Mouse (Mus musculus): ENCODE measurements around the gene Ece1. TPM values are rescaled to one million over a fixed set of nuclear protein-coding genes. Genes with fewer than 3 reads are reported as not detected.

The Ece1 gene
- total RNA-seq, 4 experiments from 2014 or later: 81.0 to 85.8 (median 83.3) TPM

DNA sequence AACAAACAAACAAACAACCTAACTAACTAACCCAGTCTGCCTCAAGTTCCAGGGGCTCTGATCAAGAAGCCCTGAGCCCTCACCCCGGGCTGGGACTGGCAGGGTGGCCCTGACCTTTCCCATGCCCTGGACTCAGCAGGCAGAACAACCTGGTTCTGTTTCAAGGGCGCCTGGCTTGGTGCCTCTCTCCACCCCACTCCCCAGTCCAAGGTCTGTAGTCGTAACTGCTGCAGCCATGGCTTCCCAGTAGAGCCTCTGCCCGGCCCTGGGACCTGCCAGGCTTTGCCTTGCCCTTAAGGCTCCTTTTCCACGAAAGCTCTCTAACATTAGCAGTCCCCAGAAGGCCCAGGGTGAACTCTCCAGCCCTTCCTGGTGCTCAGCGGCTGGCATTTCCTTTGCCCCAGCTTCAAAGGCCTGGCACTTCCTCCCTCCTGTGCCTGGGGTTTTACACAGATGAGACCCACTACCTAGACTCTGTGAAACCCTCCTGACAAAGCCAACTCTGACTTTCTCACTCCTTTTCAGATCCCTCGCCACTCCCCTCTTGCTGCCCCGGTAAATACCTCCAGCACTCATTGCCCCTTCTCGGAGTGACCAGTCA, 6.2 kb upstream of the Ece1 start:
- no peak for DNase-seq (ENCODE audit: low spot score in 2 of 2)

DNA sequence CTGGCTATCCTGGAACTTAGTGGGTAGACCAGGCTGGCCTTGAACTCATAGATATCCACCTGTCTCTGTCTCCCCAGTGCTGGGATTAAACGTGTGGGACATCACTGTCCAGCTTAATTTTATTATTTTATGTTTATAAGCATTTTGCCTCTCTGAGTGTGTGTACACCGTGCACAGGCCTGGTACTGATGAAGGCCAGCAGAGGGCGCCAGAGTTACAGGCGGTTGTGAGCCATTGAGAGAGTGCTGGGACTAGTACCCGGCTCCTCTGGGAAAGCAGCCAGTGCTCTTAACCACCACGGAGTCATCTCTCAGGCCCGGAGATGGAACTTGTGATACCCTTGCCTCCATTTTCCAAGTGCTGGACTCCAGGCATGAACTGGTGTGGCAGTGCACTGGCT, 4.9 kb upstream of the Ece1 start:
- no peak for DNase-seq (ENCODE audit: low spot score in 2 of 2)

DNA sequence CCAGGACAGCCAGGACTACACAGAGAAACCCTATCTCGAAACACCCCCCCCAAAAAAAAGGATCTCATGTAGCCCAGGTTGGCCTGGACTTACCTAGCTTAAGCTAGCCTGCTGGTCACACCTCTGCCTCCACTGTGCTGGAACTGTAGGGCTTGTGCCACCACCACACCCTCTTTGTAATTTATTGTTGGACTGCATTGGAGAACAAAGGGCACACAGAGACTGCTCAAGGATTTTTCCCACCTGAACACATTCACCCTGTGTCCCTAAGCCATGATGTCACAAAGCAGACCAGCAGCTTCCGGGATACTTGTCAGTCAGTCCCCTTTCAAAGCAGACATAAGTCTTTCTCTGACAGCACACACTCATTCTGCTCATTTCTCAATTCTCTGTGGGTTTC, 3.7 kb upstream of the Ece1 start:
- no peak for DNase-seq (ENCODE audit: low spot score in 2 of 2)

DNA sequence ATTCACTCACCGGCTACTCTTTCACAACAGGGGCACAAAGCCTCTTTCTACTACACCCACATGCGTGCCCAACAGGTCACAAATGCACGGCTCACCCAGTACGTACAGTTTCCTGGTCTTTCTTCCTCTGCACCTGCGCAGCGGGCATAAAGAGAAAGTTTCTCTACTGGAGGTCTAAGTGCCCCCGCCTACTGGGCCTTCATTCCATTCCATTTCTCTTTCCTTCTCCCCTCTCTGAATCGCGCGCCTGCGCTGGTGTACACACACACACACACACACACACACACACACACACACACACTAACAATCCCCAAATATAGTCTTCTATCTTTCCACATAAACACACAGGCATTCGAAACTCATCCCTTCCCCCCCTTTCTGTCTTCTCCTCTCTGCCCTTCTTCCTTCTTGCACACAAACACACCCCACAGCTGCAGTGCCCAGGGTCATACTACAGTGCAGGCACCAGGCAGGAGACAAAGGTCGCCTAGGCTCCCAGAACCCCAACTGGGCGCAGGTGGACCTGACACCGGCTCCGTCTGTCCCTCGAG, 501 bp upstream of the Ece1 start:
- no peak for DNase-seq (ENCODE audit: low spot score in 2 of 2)

DNA sequence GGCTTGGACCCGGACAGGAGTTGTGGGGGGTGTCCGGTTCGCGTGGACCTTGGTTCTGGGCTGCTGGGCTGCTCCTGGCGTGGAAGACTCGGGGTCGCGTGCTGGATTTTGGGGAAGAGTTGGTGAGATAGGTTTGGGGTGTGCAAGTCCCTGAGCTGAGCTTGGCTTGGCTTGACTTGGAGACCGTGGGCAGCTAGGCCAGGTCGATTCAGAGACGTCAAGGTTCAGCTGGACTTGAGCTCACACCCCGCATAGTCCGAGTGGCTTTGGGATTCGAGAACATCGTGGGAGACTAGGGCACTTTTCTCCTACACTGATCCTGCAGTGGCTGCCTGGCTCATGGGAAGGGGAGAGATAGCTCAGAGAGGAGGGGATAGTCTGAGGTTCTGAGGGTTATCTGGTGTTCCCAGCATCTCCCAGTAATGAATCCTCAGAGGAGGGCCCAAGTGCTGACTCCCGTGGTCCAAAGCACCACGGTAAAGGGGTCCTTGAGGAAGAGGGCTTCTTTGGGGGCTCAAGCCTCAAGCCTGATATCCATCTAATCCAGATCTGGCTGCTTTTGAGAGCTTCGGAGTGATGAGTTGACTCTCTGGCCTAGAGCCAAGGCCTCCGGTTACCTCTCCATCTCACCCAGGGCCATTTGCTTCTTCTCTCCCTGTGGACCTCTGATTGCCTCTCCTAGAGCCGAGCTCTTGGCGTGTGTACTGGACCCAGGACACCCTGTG, 641 bp downstream of the Ece1 start:
- DNase-seq (ENCODE audit: low spot score in 2 of 2): no peak

DNA sequence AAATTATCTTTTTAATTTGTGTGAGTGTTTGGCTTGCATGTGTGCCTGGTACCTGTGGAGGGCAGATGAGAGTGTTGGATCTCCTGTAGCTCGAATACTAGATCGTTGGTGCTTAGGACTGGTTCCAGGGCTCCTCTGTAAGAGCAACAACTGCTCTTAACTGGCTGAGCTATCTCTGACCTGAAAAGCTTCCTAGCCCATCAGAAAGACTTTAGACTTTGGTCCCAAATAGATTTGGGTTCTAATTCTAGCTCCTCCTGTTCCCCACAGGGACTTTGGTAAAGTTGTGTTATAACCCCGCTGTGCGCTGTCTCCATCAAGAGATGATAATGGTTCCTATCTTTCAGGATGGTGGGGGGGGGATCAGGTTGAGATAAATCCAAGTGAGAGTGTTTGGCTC, 2.0 kb downstream of the Ece1 start:
- DNase-seq (ENCODE audit: low spot score in 2 of 2): no peak

DNA sequence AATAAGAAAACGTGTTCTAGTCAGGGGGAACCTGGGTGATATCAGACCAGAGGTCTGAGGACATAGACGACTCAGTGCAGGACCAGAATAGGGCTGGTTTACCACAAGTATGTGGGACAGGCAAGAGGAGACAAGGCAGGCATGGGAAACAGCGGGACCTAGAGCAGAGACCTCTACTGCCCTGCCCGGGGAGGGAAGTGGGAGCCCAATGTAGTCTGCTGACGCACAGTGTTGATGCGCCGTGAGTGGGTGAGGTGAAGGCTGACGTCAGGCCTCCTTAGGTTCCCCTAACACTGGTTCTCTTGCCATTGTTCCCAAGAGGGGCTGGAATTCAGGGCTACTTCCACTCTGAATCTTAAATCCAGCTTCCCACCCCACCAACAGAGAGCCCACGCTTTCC, 2.7 kb downstream of the Ece1 start:
- DNase-seq (ENCODE audit: low spot score in 2 of 2): peak in 1 of 2 experiments; percentile 37

DNA sequence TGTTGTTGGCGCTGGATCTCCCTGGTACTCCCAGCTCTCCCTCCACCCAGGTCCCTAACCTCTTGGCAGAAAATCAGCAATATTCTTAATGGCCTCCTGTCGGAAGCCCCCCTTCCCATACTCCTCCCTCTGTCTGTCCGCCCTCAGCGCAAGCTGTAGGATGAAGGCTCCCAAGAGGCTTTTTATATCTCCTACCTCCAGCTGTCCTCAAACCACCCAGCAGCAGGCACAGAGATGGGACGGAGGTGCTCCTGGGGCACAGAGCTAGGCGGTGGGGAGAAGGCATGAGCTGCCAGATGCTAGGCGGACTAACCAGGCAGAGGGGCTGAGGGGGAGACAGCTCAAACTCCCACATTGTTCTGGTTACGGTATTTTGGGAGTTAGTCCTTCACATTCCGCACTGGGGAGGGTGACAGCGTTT, 3.2 kb downstream of the Ece1 start:
- peak; percentile 37 to 75 for DNase-seq (ENCODE audit: low spot score in 2 of 2)

DNA sequence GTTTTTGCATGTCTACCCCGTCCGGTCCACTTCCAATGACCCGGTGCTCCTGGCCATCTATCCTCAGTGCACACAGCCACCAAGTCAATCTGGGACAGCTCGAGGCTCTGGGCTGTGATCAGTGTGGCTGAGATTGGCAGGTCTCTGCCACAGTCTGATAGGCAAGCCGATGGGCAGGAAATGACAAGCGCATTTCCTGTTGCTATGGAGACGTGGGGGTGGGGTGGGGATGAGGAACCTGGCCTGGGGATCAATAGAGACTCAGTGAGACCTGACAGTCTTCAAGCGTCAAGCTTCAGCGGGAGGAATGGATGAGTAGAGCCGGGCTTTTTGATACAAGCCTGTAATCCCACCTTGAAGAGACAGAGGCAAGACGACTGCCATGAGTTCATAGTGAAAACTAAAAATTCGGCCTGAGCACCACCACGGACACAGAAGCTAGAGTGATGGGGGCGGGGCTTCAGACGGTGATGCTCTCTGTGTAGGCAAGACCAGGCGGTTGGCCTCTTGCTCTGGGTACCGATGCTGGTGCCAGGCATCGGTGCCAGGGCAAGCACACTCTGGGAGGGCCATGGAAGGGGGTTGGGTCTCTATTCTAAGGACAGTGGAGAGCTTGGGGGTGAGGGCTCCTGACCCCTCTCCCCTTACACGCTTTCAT, 4.3 kb downstream of the Ece1 start:
- DNase-seq (ENCODE audit: low spot score in 2 of 2): no peak

DNA sequence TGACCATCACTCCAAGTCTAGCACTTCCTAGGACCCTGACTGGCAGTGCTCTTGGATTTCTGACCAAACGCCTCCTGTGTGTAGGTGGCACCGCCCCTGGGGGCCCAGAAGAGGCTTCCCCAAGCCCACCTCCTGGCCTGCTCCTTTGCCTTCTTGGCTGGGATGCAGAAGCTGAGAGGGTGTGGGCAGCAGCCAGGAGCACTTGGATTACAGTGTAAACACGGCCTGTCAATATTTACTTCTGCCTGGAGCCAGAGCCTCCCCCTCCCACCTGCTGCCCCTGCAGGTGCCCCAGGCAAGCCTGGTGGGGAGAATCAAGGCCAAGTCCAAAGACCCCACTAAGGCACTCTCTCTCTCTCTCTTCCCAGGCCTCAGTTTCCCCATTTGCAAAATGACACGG, 5.2 kb downstream of the Ece1 start:
- DNase-seq (ENCODE audit: low spot score in 2 of 2): no peak

DNA sequence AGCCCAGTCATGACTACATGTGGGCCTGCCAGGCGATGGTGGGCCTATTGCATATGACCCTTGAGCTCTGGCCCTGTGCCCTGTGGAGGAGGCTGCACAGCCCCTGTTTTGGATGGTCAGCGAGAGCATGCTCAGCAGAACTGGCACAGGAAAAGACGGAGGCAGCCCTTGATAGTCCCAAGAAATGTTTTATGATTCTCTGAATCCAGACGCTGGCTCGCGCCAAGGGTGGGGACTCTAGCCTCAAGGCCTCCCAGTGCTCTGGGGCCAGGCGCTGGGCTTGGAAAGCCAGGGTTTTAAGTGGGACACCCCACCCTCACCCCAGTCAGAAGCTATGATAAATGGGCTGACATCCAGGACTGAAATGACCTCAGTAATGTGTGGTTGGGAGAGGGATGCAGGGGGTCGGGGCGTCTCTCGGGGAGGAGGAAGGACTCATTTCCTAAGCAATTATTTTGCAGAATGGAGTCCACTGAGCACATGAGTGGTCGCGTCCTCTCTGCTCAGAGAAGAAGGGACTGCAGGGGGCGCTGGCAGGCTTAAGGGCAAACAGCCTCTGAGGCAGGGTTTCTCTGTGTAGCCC, 5.7 kb downstream of the Ece1 start:
- no peak for DNase-seq (ENCODE audit: low spot score in 2 of 2)

DNA sequence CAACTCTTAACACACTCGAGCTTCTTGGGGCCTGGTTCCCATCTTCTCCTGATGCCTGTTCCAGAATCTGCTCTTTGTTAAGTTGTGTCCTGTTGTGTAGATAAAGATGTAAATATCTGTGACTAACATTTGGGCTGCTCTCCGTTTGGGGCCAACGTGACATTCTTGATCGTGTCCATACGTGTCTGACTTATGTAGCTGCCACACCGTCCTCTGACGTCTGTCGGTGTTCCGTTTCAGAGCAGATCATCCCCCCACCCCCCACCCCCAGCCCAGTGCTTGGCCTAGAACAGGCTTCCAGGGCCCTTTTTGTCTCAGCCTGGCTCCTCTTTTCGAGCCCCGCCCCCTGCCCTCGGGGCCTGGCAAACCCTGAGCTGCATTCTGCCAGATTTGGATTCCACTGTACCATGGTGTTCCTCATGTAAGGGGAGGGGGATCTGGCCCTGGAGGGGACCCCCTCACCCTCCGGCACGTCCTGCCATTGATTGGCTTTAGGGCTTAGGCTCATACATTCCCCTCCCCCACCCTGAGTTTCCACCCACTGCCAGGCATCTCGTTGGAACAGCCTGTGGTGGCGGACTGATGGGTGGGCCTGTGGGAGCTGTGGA, 7.7 kb downstream of the Ece1 start:
- DNase-seq (ENCODE audit: low spot score in 2 of 2): no peak

DNA sequence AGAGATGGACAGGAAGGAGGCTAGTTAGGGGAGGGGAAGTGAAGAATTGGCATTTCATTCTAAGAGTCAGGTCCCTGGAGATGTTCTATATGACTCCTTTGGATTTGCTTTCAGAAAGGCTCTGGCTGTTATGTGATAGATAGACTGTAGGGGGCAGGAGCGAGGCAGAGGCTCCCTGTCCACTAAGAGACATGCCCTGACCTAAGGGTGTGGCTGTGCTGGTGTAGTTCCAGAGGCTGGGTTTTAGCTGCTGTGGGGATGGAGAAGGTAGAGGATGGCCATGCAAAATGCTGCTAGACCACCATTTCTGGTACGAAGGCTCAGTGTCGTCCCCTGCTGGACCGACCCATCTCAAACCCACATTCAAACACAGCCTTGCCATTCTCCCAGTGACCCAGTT, 8.9 kb downstream of the Ece1 start:
- DNase-seq (ENCODE audit: low spot score in 2 of 2): no peak

DNA sequence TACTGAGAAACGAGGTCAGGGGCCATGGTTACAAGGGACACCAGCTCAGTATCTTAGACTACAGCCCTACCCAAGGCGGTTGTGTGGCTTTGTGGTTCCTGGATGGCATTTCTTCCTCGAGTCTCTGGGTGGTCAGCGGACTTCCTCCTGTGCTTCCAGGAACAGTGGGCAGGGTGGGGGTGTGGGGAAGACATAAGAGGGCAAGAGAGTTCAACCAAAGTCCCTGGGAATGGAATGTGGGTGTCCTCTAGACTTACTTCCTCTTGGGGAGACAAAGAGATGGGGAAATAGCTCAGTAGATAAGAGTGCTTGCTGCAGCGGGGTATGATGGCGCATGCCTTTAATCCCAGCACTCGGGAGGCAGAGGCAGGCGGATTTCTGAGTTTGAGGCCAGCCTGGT, 9.4 kb downstream of the Ece1 start:
- no peak for DNase-seq (ENCODE audit: low spot score in 2 of 2)

DNA sequence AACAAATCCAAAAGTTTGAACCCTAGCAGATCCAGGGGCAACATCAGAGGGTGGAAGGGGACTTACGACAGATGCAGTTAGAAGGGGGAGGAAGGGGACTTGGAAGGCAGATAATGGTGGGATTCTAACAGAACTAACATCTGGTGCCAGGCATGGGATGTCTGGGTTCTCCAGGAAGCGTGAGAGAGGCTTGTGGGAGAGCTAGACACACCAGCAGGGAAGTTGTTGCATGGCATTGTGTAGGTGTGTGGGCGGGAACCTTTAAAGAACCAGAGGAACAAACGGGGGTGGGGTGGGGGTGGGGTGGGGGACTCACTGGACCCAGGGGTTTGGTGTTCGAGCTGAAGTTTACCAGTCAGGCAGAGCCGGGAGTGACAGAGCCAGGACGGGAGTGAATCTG, 12.3 kb downstream of the Ece1 start:
- DNase-seq (ENCODE audit: low spot score in 2 of 2): no peak

DNA sequence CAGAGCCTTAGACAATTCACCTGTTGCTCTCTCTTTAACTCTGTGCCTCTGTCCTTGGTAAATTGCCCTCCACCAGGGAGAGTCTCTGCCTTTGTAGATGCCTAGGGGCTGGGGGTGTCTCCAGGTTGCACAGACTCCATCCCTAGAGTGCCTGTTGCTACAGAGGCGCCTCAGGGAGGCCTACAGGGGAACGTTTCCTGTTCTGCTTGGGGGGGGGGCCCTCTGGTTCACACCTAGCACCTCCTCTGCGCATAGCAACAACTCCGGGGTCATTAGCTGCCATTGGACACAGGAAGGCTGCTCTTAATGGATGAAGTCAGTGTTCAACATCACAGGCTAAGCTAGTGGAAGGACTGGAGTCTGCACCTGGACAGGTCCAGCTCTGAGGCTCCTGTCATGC, 12.8 kb downstream of the Ece1 start:
- no peak for DNase-seq (ENCODE audit: low spot score in 2 of 2)

DNA sequence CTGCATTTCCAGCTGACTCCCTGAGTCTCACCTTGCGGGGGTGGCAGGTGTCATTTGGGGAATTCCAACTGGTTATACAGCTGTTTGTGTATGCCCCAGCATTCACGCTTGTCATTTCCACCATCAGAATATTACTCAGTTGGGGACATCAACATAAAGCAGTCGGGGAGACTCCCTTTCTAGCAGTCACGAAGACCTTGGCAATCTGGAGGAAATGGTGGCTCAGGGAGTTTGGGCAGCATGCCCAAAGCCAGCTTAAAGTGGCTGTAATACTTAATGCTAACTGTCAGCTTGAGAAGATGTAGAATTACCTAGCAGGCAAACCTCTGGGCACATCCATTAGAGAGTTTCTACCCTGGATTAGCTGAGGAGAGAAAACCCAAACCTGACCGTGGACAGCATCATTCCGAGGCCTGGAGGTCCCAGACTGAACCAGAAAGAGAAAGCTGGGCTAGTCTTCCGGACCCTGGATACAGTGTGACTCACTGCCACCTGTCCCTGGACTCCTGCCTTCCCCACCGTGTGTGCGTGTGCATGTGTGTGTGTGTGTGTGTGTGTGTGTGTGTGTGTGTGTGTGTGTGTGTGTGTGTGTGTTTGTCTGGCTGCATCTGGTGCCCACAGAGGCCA, 13.5 kb downstream of the Ece1 start:
- no peak for DNase-seq (ENCODE audit: low spot score in 2 of 2)

DNA sequence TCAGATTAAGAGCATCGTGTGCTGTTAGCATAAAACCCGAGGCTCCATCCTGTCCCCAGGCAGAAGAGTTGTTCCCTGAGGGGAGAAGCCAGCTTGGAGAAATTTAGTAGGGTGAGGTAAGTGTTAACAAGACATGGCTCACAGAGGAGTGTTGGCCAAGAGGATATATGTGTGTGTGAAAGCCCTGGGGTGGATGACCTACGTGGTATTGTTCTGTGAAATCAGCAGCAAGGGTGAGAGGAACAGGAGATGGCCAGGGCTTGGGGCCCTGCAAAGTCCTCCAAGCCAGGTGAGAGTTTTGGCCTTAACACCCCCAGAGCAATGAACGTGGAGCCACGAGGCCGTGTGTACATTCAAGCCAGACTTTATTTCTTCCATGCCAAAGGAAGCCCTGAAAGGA, 14.8 kb downstream of the Ece1 start:
- no peak for DNase-seq (ENCODE audit: low spot score in 2 of 2)

DNA sequence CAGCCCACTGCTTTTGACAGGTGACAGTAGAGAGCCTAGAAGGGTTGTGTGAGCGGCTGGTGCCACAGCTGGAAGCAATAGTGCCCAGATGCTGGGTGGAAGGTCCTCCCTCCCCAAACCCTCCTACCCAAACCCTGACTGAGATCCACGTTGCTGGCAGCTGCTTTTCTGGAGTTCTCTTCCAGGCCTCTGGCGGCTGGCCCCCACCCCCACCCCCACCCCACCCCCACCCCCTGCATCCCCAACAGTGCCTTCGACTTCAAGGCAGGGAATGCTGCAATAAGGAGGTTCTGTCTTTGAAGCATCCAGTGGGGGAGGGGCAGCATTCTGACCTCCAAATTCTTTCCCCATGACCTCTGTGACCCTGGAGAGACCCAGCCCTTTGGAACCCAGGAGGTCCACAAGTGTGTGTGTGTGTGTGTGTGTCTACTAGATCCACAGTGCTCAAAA, 15.4 kb downstream of the Ece1 start:
- DNase-seq (ENCODE audit: low spot score in 2 of 2): no peak

DNA sequence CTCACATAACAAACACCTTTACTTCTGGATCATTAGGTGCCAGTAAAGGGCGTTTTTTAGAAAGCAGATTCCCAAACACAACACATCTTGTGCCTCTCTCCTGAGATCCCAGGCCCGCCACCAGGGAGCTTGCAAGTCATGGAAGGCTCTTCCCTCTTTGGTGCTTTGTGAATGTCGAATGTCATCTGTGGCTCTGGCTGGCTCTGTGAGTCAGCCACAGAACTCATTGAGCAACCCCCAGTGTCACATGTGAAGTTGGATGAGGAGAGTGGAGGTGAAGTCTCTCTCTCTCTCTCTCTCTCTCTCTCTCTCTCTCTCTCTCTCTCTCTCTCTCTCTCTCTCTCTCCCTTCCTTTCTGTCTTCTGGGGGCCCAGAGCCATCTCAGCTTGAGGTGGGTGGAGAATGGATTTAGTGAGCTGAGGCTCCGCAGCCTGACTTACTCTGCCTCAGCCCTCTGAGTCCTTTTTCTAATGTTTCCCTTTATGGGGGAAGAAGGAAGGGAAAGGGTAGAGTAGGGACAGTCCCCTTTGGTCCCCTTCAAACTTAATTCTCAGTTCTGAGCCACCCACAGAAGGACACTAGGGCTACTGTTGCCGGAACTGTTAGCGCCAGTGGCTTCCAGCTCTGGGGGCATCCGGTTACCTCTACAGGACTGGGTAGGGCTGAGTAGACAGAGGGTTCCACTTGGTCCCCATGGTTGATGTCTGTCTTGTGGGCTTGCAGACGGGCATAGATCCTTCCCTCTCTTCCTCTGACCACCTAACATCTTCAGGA, 17.5 kb downstream of the Ece1 start:
- no peak for DNase-seq (ENCODE audit: low spot score in 2 of 2)

DNA sequence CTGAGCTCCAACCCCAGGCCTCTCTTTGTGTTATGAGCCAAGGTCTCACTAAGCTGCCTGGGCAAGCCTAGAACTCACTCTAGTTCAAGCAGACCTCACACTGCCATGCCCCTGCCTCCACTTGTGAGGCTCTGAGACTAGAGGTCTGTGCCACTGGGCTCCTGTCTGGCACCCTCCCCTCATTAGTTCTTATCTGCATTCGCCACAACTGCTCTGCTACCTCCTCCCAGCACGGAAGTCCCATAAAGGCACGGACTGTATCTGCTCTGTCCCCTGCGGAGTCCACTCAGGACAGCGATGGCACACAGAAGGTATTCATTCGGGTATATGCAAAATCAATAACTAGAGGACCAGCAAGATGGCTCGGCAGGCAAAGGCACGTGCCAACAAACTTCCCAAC, 19.4 kb downstream of the Ece1 start:
- DNase-seq (ENCODE audit: low spot score in 2 of 2): no peak

Measured in left cerebral cortex, adult 8-10 months (tissue).